Mouse (Mus musculus) T-helper 17 cell (primary cell): ENCODE measurements around the gene Ccni.

Source experiments
- in situ Hi-C, 2 experiments: fragments of 300-600 bp; cut with MboI, MseI; formaldehyde crosslinking; loops; 1 replicate in 1 of 2; 2 replicates in 1 of 2; pipeline ENCODE4 v1.15.1; 2025; ENCODE audit warnings: high pct_unique_total_duplicates in 2 of 2

Gene Ccni

DNA sequence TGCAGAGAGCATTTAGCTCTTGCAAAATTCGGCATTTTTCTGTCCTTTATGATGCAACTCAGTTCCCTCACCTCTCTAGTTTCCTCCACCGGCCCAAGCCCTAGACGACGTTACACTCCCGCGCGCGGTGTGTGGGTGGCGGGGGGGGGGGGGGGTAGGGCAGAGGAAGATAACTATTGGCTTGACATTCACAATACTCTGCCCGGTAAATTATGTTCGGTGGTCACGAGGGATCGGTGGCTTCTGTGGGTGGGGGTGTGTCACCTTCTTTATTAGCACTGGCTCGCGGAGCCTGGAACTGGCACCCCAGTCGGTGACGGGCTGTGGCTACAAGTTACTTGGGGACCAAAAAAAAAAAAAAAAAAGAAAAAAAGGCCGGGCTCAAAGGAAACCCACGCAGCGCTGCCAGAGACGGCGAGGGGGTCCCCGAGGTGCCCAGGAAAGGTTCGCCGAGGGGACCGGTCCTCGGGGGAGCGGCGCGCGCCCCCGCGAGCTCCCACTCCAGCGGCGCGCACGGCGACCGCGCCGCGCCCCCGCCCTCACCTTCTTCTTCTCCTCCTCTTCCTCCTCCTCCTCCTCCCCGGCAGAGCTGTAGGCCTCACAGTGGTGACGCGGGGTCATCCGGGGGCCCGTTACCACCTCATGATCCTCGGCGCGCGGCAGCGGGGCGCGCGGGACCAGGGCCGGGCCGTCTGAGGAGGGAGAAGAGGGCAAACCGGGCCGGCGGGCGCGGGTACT lies 755 bp downstream of the Ccni start:
- in situ Hi-C loops: loop anchor here (5.0 kb wide), 2 partner anchors 52 to 62 kb away; partner anchors contain the start of gene Ccng2 (in 1 of the 2)

DNA sequence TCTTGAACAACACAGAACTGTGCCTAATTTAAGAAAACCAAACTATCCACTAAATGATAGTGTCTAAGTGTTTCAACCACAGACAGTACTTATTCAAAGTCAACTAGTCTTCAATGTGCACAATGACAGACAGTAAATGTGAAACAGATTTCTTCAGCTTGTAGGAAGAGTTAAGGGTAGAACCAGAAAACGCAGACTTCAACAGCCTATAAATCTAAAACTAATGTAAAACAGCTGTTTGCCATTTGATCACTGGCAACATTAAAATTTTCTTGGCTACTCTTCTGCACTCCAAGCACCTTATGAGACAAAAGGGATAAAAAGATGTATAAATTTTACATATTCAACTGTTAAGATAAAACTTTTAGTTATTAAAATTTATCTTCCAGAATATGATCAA lies 5.1 kb downstream of the Ccni start:
- in situ Hi-C loops: no loop called here

DNA sequence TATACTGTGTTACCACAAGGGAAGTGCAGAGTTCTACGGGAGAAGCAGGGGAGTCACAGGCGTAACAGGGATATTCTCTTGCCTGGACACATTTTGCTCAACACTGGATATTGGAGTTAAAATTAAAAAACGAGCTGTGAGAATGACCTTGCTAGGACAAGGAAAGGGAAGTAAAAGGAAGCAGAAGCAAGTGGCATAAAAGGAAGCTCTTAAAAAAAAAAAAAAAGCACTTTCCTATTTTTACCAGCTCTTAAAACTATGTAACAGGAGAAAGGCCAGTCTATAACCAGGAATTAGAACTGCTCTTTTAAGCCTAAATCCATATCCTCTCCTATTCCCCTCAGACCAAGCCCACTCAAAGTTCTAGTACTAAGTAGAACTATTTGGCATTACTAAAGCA lies 8.1 kb downstream of the Ccni start:
- in situ Hi-C loops: no loop called here

DNA sequence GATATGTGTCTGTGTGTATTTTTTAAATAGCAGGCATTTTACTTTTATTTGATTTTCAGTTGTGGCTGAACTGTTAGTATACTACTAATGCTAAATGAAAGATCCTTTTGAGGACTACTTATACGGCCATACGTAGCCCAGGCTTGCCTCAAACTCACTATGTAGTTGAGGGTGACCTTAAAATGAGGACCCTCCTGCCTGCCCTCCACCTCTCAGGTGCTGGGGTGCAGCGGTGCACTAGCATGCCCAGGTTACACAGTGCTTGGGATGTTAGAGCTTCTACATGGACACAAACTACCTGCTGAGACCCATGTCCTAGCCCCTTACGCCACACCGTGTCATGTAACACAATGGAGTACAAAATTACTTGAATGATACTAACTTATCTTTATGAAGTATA lies 15.9 kb downstream of the Ccni start:
- in situ Hi-C loops: no loop called here

DNA sequence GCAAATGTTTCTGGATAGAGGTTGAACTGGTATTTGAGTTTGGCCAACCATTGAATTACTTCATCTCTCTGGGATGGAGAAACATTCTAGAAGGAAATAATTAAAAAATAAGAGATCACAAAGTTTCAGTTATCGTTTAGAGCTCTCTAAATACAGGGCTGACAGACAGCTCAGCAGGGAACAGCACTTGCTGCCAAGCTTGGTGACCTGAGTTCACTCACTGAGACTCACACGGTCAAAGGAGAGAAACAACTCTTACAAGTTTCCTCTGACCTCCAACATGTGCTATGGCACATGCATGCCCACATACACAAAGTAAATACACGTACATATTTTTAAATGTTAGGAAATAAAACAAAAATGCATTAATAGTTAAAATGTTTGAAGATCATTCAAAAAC lies 16.7 kb downstream of the Ccni start:
- in situ Hi-C loops: no loop called here

DNA sequence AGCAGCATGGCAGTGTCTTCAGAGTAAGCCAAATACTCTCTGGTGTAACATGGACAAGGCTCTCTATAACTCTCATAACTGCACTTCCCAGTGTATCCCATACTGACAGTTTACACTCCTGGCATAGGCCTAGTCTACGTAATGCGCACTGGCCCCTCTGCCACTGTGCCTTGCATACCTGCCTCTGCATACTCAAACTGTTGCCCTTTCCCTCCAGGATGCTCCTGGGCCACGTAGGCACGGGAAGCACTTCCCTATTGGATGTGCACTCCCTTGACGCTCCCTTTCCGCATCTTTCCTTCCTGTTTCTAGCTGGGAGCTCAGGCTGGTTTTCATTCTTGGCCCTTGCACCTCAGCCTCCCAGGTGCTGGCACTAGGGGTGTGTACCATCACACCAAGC lies 21.7 kb downstream of the Ccni start:
- in situ Hi-C loops: no loop called here

DNA sequence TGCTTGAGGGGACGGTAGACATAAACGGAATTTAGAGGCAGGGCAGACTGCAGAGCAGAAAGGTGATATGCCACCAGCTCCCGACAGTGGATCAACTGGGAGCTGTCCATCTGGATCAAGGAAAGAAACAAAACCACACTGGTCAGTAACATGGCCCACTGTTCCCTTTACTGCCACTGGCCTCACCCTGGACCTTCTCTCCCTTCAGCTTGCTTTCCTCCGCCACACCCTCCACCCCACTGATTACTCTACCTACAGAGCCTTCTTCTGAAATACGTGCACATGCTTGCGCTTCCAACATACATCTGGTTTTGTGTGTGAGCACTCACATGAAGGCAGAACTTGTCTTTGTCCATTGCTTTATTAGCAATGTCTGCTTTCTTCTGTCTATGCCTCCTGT lies 23.0 kb downstream of the Ccni start:
- in situ Hi-C loops: no loop called here

DNA sequence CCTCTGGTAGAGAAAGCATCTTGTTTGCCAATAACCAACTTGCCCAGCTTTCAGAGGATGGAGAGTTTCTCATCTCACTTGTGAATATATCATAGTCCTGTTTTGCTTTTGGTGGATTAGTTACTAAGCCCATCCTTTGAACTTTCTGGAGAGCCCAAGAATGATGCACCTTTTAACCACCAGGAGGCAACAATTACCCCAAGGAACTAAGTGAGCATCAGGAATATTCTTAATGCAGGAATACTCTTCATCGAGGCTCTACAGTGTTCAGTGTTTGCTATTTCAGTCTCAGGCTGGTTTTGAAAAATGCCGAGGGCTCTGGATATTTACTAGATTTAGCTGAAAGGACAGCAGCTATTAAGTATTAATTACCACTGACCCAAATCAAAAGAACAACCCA lies 26.0 kb downstream of the Ccni start:
- in situ Hi-C loops: no loop called here

DNA sequence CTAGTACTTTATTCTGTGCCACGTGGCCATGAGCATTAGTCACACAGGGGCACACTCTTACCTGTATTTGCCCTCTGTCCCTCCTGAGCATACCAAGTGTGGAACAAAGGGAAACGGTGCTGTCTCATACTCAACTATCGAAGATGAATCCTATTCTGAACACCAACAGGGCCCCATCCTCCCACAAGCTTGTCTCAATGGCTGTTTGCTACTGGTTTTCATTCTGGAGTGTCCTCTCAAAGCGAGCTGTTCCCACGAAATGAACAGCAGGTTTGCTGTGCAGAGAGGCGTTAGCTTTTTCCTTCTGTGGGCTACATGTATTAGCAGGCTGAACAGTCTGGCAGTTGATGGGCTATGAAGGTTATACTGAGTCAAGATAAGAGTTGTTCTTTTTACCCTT lies 27.7 kb downstream of the Ccni start:
- in situ Hi-C loops: no loop called here

DNA sequence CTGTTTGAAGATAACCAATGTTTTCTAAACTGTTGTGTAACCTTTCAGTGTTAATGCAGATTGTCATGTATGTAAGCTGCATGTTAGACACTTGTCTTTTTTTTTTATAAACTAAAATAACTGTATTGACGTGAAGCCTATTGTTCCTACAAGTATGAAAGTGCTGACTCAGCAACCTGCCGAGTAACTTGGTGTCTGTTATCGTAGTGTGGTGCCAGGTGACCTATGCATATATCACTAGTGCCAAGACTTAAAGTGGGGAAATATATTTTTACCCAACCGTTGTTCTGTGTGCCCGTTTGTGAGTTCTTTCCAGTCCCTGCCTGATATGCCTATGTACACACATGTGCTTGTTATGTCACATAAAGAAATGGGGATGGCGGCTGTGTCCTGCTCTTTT lies 31.6 kb downstream of the Ccni start:
- in situ Hi-C loops: no loop called here

DNA sequence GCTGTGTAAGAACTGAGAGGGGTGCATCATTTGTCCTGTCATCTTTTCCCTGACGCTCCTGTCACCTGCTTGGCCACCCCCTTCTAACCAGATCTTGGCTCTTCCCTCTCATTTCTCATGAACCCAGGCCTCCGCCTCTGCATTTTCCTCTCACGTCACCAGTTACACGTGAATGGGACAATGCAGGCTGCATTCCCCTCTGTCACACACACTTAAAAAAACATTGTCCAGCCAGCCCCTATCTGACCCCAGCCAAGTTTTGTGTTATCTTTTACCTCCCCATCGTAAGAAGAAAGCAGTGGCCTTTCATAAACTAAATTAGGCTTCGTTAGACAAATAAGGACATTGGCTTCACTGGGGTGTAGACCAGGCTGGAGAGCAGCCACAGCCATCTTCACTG lies 33.8 kb downstream of the Ccni start:
- in situ Hi-C loops: no loop called here

DNA sequence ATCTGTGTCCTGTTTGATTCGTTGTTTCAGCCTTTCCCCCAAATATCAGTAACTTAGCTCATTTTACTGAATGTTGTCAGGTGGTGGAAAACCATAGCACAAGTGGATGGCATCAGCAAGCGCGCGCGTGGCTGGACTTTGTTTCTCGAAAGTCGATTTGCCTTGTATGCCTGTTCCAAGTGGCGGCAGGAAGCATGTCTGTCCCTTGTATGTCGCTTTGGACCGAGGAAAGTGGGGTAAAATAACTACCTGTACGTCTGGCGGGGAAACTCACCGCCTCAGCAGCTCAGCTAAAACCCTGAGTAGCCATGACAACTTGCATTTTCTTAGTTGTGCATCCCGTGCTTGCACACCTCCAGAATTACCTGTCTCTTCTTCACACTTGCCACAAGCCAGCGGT lies 34.9 kb downstream of the Ccni start:
- in situ Hi-C loops: no loop called here

DNA sequence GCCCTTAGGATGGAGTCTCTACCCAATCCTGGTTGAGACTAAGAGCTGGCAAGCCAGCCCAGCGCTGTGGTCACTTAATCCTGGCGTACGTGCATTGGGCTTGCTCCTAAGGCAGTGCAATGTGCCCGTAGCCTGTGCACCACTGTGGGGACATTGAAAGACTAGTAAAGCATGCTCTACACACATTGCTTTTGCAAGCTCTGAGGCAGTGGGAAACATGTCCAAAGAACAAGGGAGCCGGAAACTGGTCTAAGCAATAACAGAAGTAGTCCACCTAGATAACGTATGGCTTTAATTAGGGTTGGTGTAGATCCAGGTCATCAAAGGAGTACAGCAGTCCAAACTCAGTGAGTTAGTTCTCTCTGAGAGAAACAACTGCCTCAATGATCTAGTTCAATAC lies 37.6 kb downstream of the Ccni start:
- in situ Hi-C loops: no loop called here

DNA sequence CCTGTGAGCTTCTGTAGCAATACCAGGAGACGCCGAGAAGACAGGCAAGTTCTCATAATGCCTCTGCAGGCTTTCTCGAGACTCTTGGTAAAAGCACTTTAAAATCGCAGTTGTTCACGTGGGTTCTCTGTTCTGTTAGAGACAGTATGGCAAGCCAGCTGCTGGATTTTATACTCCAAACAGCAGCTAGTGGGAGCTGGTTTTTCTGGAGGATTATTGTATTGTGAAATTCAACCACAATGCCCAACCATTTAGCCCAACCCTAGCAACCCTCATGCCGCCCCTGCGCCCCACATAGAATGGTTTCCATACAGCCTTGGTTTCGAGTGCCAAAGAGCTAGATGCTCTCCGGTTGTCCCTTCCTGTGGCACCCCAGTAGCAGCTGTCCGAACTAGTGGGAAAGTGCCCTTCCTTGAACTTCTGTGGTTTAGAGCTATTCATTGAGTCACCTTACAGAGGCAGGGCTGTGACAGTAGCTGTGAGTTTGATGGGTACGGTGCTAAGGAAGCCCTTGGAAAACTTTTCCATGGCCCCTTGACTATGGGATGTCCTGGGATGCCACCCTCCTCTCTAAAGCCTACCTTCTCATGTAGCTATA lies 38.3 kb downstream of the Ccni start:
- in situ Hi-C loops: no loop called here

DNA sequence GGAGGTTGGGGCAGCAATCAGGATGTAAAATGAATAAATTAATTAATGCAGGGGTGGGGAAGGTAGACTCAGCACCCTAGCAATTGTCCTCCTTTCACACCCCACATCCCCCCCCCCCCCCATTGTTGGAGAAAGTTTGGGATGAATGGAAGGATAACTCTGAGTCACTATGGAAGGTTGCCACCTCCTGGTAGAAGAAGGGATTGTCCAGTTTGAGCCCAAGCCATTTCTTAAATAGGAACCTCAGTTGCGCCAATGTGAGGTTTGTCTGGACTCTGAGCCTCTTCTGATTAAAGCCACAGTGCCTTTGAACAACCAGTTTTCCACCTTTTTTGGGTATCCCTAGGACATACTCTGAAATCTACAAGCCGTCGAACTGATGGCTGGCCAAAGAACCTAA lies 42.8 kb downstream of the Ccni start:
- in situ Hi-C loops: loop anchor here in 1 of 2 experiments (5.0 kb wide), 1 partner anchor 71 kb away; the partner anchor contains the start of gene Sept11

DNA sequence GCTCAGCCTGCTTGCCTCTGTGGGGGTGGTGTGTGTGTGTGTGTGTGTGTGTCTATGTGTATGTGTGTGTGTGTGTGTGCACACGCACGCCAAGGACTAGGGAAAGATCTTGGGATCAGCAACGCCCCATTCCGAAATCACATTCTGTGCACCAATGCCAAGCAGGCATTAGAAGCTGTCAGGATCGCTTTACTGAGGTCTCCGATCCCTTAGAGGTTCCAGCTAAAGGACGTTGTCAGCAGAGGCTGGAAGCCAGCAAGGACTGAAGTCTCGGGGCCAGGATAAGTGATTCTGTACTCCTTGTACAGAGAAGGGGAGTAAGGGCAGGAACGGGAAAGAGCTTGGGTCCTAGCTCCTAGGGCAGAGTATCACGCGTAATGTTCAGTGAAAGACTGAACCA lies 51.9 kb downstream of the Ccni start:
- in situ Hi-C loops: no loop called here

DNA sequence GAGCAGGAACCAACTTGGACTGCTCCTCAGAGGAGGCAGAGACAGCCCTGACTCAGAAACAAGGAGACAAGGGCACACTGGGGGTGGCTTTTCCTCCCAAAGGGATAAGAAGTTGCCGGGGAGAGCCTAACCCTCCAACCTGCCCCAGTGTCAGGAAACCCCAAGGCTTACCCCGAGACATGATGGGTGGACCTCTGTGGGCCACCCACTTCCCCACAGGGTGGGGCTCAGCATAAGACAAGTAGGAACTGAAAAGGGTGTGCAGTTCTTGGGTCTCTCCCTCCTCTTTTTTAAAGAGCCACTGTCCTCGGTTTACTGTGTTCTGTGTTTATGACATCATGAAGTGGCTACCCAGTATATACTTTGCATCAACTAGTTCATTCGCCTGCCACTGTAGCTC lies 53.8 kb downstream of the Ccni start:
- in situ Hi-C loops: no loop called here

DNA sequence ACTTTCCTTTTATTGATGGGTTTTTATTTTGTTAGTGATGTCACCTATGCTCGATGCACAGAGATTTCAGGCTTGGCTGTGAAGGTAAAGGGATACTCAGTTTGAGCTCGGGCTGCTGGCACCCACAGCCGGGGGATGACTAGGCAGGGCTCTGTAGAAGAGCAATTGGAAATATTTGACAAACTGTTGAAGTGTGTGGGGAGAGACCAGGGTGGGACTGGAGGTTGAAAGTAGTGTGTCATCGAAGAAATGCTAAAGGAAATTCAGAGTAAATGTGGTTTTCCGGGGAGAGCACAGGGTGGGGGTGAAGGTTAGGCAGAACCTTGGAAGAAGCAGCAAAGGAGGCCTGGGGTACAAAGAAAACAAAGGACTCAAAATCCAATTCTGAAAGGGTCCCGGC lies 54.3 kb downstream of the Ccni start:
- in situ Hi-C loops: no loop called here

DNA sequence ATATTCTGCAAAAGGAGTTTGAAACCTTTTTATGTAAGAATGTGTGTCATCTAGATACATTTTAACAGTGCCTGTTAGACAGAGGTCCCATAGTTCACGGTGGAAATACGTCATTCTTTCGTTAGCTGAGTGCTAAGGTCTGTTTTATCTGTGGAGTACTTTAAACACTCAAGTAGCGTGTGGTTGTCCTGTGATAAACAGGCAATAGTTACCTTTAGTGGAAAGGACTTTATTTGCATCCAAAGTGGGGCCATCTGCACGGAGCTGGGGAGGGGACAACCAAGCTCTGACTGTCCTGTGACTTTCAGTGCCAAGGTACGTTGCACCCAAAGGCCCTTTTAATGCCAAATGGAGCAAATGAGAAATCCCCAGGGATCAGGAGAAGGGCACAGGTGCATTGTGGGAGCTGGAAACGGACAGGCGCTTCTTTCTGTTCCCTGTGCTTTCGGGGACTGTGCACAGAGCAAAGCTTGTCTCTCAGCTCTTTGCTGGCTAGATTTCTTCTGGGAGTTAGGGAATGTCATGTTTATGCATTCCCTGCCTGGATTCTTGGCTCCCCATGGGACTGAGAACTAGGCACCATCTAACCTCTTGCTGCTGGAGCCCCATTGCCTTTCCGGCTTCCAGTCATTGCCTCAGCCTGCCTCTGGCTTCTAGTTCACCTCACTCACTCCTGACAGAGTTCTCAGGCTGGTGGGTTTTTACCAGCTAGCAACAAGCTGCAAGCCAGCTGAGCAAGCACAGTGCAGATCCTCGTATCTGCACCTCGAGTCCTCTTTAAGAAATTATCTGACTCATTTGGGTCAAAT lies 56.1 kb downstream of the Ccni start:
- in situ Hi-C loops: no loop called here

DNA sequence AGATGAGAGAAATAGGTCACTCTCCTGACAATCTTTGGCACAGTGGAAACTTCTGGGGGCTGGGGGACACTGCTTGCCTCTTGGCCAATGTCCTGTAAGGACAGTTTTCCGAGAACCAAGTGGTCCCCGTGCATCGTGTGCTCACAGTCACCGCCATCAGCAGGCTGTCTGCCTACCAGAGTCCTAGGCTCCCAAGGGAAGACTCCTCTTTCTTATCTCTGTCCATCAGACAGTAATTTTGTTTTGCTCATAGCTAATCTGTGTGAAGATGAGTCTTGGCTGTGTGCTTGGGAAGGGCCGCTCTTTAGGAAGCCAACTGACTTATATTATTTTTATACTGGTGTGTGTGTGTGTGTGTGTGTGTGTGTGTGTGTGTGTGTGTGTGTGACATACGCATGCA lies 60.8 kb downstream of the Ccni start:
- in situ Hi-C loops: no loop called here

DNA sequence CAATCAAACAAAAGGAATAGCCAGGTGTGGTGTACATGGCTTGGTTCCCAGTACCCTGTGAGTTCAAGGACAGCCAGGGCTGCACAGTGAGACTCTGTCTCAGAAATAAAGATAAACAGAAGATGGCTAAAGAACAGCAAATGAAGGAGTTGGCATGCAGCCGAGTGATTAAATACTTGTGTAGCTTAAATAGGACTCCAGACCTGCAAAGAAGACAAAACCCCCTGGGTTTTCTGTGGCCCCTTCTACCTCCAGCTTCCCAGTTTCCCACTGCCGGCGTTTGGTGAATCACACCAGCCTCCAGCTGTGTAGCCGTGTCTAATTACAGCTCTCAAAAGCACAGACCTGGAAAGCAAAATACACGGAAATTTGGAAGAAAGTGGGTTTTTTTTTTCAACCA lies 61.4 kb downstream of the Ccni start:
- in situ Hi-C loops: no loop called here

DNA sequence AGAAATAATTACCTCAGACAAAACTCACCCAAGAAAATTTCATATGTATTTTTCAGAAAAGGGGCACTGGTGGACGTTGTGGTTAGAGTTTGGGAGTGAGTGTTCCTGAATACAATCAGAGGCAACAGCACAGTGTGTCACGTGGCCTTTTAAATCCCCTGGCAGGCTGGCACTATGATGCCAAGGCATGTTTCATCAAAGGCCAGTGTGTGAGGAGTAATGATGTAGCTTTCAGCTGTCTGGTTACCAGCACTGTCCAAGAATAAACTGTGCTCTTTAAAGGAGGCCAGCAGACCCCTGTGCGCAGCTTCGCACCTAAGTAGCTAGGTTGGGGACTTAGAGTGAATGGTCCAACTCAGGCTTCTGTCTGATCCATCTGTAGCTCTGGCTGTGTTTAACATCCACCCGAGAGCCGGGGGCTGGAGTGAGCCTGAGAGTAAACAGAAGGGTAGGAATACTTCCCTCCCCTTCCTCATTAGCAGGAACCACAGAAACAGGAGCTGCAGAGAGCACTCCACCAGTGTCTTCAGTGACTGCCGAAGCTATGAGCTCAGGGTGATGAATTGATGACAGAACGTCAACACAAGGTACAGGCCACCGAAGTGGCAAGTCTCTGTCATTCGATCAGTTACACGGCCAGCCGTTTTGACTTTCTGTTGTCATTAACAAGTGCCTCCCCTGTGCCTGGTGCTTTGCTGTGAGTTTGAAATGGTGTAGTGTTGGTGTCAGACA lies 62.8 kb downstream of the Ccni start:
- in situ Hi-C loops: no loop called here
